Mouse (Mus musculus): ENCODE data around the gene Iqcd.

Iqcd gene

DNA sequence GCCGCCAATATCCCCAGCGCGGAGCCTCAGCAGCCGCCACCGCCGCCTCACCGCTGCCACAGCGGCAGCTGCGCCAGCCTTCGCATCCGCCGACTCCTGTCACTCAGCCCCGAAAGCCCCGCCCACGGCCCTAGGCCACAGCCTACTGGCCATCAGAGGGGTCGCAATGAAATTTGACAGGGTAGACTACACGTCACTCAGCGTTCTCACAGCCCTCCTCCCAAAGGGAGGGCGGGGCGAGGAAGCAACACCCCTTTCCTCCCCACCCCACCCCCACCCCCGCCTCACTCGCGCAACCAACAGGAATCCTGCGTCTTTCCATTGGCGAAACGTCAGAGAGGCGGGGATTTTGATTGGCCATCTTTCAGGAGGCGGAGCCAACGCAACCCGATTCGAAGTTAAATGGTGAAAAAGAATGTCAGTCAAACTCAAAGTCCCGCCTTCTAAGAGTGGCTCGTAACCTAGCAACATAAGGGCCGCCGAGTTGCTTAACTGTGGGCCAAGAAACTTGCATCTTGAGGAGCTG is at the start of gene Iqcd, which contains the start of gene Tpcn1:
Gene Iqcd (plus strand): TSS at position 448 of the 526 bp plus-strand sequence.
Gene Tpcn1 (minus strand): TSS at position 105 of the 526 bp plus-strand sequence.
- DNase-seq, result peak; percentile 98 to 99

DNA sequence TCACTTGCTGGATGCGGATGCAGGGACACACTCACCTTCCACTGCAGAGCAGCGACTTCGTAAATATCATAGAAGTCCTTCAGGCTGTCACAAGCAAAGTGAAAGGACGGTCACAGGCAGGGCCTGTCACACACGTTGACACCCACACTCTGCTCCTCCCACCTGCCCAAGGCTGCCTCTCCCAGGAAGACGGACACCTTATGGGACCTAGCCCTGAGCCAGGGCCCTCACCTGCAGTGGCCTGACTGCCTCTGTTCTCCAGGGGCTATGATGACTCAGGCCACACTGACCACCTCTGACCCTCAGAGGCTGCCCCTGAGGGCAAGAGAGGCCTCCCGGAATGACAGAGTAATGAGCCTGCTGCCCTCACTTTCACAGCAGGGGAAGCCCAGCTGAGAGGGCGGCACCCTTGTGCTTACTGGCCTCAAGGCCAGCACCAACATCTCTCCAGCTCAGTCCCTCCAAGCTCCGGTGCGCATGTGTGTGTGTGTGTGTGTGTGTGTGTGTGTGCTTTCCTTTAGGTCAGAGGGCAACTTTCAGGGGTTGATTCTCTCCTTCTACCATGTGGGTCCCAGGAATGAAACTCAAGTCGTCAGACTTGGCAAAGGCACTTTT is 40.5 kb upstream of the Iqcd start:
- no peak for DNase-seq

DNA sequence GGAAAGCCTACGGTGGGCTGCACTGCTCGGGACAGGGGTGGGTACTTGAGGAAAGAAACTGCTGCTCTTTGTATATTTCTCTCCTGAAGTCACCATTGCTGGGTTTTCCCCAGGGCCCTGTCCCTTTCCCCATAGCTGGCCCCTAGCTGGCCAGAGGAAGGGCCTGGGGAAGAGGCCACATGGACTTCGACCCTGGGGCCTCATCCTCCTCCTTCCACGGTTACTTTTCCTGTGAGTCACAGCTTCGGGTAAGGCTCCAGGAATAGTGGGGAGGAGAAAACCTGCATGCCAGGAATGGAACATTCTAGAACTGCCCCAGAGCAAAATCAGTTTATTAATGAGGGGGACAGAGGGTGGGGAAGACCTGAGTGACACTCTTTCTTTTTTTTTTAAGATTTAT is 38.7 kb upstream of the Iqcd start:
- no peak for DNase-seq

DNA sequence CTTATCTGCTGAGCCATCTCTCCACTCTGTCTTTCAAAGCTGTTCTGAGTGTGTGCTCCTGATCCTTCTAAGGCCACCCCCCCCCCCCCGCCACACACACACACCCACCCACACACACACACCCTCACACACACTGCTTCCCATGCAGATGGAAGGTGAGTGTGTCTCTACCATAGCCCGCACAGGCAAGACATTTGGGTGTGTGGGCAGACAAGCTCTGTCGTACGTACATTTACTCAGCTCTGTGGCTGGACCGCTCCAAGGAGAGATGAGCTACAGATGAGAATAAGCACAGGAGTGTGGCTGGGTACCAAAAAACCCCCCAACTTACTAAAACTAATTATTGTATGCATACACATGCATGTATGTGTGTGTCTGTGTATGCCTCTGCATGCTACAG is 38.1 kb upstream of the Iqcd start:
- DNase-seq, result no peak

DNA sequence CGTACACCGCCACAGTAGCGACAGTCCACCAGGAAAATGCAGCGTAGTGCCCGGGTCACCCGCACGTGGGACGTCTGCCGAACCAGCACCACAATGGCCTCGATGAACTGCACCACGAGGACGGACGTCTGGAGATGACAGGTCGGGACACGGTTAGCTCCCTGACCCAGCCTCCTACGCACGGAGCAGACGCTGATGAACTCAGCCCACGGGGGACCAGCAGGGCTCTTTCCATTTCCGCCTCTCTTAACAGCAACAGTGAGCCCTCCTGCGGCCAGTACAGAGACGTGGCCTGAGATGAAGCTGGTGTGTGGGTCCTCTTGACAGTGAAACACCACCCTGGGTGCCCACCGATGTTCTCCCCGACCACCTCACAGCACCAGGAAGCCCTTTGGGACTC is 32.9 kb upstream of the Iqcd start:
- DNase-seq, result no peak

DNA sequence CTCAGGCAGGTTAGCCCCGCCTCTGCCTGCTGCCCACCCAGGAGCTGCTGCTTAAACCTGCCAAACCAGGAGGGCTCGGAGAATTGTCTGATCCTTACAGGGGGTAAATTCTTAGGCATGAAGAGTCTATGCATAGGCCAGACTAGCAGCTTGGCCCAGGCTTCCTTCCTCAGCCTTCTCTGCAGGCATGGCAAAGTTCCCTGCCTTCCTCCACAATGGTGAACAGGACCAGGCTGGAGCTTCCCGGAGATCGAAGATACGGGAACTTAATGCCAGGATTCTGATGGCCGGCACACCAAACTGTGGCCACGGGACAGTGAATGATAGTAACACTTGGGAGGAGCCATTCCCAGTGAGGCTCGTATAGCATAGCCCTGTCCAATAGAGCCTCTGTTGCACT is 30.8 kb upstream of the Iqcd start:
- DNase-seq, result peak in 1 of 2 experiments; percentile 37

DNA sequence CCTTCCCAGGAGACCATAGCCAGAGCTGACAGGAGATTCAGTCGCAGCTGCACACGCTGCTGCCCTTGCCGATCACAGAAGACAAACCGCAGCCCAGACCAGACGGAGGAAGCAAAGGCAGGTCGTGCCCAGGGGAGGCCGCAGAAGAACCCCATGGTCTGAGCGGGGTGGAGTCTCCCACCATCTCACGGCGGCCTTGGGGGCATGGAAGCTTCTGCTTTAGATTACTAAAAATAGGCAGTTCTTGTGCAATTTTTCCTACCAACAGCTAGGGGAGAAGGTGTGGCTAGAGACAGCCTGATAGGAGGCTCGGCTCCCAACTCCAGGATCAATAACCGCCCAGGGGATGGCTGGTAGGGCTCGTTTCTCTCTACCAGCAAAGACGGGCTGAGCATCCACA is 30.1 kb upstream of the Iqcd start:
- DNase-seq, result no peak

DNA sequence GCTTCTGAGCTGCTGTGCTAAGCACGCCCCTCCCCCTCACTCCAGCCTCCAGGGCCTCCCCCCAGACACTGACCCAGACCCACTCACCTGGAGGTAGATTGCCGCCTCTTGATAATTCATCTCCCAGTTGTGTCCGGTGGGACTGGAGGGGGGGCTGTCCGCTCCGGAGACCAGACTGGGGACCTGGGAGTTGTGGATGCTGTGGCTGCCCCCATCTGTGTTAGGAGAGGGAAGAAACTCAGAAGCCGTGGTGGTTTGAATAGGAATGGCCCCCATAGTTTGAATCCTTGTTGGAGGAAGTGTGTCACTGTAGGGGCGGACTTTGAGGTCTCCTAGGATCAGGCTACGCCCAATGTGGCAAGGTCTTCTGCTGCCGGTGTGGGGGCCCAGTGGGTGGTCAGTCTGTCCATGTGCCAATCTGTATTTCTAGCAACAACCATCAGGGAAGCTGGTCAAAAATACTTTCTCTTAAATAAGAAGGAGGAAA is 28.6 kb upstream of the Iqcd start:
- DNase-seq, result peak in 1 of 2 experiments; percentile 51

DNA sequence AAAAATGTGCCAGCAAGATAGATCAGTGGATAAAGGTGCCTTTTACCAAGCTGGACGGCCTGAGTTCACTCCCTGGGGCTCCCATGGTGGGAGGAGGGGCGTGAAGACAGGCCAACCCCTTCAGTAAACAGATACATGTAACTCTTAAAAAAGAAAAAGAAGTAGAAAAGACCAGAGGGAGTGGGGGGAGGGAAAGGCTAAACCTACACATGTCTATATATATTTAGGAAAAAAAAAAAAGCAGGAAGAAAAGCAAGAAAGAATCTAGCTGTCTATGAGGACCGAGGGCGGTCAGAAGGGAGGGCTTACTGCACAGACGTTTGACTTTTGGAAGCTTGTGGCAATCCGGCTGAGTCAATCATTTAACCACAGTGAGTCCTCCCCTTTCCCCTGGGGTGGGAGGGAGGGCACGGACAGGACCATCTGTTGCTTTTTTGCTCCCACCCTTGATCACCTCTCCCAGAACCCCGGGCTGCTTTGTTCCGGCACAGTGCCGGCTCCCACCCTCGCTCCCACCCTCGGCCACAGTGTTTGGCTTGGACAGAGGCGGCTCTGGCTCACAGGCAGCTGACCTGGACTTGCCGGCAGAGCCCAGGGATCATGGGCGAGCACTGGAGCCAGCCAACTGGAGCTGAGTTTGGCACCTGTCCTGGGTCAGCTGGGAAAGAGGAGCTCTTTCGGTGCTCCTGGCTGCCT is 28.1 kb upstream of the Iqcd start:
- peak; percentile 77 to 80 for DNase-seq

DNA sequence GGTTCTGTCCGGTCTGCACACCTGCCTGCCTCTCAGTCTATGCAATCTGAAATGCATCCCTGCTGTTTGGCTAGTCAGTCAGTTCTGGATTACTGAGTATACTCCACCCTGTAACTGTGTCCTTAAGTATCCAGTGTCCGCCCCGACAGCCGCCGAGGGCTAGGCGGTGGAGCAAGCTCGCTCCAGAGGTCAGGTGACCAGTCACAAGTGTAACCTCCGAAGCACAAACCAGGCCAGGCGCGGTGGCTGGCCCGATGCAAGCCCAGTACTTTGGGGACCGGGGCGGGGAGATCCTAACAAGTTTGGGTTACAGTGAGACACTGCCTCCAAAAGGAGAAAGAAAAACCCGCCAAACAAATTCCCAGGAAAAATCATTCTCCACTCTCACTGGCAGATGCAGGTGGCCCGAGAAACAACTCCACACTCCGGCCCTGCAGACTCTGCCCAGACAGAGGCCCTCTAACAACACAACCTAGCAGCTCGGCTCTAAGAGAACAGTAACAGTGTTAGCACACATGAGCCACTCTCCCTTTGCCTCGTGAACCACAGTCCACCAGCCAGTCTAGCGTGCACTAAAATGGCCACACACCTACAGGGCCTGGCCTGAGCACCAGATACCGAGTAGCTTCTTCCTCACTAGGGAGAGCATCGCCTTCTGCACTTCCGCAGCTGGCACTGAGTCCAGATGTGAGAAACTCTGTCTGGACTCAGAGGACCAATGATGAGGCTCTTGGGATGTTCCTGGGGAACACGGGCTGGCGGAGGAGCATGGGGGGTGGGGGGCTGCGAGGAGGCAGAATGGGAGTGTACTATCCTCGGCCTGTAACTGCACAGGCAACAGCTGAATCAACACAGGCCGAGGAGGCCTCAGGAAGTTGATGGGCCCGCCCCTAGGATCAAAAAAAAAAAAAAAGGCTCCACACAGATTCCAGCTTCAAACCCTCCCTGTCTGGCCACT is 25.6 kb upstream of the Iqcd start:
- peak in 1 of 2 experiments; percentile 24 for DNase-seq

DNA sequence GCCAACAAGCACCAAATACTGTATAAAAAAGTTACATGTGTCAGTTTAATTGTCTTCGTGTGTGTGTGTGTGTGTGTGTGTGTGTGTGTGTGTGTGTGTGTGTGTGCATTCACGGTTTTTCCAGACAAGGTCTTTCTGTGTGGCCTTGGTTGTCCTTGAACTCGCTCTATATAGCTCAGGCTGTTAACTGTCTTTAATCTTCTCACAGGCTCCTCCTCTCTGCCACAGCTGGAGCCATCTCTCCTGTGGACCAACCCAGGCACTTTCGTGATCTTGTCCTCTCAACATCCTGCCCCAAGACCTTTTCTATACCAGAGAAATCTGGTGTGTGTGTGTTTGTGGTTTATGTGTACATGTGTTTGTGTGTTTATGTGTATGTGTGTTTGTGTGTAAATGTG is 24.9 kb upstream of the Iqcd start:
- DNase-seq, result no peak

DNA sequence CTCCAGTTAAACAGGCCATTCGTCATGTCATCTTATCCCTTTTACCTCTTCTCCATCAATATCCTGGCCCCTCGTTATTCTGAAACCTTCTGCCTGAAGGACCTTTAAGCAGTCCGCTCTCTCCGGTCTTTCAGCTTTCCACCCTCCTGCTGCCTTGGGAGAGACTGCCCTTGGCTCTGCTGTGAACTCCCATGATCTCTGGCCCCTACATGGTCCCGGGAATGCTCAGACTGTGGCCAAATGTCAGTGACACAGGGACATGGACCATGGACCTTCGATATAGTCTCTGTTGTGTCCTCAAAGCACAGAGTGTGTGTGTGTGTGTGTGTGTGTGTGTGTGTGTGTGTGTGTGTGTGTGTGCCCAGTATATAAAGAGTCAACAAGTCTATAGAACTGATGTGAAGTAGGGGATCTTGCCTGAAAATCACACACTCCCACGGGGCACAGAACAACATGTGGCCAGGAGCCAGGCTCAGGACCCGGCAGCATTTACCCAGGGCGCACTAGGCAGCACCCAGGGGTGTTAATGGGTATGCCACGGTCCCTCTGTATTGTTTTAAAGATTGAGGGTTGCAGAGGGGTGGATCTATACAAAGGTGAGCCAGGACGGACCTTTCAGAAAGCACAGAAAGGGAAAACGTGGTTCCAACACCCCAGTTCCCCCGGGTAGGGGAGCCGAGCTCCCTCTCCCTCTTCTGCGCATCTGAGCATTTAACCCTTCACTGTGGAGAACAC is 23.5 kb upstream of the Iqcd start:
- peak in 1 of 2 experiments; percentile 23 for DNase-seq

DNA sequence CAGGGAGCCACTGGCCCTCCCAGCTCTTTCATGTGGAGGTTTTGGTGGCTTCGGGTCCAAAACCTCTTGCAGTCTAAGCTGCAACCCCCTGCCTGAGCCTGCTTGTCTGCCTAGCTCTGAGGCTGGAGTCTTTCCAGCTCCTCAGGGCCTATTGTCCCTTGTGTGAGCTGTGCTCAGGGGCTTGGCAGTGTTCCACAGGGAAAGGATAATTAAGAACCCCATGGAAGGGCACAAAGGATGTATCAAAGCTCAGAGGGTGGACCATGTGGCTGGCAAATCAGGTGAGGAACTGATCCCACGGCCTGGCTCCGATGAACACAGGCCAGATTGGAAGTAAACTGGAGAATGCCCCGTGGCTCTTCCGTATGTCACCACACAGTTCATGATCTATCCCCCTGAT is 22.7 kb upstream of the Iqcd start:
- DNase-seq, result peak; percentile 83 to 90

DNA sequence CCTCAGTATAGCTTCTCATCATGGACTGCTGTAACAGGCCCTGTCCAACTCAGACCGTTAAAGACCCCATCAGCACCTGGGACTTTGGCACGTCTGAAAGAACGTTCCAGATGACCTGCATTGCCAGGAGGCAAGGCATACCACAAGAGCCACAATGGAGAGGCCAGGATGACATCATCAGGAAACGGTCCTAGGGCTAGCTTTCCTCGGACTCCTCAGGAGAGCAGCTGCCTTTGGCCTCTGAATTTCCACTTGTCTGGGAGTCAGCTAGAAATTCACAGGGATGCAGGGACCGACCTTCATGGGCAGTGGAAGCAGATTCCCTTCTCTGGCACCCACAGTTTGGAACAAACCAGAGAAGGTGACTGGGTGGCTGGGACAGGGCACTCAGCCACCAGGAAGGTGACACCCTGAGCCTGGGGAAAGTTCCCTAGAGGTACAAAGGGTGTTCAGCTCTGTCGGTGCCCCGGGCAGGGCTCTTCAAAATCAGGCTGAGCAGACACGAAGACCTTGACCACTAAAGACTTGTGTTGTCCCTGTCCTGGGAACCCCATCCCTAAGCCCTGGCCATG is 22.0 kb upstream of the Iqcd start:
- DNase-seq, result peak in 1 of 2 experiments; percentile 51

DNA sequence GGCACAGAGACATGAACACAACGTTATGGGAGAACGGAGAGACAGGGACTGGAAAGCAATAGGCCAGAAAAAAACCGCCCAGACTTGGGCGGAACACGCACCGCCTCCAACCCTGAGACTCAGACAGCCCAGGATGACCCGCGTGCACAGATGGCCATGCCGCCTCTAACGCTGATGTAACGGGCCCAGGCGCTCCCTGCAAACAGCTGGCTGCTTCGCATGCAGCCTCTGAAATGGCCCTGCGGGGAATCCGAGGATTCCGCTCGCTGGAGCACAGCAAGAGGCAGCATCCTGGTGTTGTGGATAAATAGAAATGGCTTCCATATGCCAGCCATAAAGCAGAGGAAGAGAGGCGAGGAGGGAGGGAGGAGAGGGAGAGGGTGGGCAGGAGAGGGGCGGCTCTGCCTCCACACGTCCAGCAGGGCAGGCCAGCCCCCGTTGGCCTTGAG is 21.5 kb upstream of the Iqcd start:
- DNase-seq, result peak in 1 of 2 experiments; percentile 59

DNA sequence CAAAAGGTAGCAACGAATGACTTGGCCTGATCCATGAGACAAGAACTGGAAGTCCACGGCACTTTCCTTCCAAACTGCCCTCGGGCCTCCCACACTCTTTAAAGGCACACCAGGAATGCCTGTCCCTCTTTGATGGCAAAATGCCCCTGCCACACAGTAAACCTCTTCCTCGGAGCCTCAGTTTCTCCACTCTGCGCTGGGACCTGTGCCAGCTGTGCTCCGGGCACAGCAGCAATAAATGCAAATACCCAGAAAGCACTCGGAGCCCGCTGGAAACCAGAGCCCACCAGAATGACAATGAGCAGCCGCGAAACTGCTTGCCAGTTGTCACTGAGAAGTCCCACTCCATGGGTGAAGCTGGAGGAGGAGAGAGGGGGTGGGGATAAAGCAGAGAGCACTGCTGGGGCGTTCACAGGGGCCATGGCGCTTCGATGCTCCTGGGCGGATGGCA is 21.0 kb upstream of the Iqcd start:
- peak in 1 of 2 experiments; percentile 37 for DNase-seq

DNA sequence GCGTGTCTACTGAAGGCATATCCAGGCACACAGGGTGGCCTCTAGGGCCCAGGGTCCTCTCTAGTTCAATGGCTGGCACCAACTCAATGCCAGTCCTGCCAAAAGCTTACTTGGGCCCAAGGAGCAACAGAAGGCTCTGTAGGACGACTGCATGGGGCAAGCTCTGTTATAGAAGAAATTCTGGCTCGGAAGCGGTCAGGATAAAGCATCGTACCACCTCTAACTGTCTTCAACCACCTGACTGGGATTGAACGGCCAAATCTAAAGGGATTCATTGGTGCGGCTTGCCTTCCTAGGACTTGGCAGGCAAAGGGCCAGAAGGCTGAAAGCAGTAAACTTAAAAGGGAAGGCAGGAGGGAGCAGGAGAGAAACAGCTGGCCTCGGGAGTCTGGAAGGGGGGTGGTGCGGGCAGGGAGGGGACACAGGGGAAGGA is 20.5 kb upstream of the Iqcd start:
- peak; percentile 54 to 61 for DNase-seq

DNA sequence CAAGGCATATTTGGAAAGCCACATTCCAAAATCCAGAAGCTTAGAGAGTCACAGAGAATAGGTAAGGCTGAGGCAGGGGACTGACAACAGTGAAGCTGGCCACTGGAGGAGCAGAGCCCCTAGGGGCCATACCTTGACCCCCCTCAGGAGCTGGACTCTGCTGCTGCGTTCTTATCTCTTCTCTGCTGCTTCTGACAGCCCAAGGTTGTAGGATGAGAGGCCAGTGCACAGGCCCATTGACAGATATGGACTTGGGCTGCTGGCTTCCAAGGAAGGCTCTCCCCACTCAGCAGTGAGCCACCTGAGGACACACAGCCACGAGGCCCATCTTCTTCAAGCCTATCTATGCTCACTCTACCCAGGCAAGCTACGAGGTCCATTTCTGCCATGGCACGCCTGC is 19.9 kb upstream of the Iqcd start:
- no peak for DNase-seq

DNA sequence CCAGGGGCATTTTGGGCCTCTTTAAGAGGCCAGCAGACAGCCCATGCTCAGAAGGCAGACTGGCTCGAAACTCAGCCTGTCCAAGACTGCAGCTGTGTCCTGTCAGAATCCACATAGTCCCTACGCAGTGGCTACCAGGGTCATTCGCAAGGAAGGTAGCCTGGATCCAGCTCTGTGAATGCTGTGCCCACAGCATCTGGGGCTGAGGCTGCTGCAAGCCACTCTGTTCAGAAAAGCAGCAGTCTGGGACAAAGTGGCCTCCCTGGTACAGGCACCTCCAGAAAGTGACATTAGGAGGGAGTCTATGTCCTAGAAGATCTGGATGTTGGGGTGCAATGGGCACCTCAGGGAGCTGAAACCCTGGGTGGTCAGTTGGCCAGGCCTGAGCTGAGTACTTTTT is 19.0 kb upstream of the Iqcd start:
- DNase-seq, result no peak

DNA sequence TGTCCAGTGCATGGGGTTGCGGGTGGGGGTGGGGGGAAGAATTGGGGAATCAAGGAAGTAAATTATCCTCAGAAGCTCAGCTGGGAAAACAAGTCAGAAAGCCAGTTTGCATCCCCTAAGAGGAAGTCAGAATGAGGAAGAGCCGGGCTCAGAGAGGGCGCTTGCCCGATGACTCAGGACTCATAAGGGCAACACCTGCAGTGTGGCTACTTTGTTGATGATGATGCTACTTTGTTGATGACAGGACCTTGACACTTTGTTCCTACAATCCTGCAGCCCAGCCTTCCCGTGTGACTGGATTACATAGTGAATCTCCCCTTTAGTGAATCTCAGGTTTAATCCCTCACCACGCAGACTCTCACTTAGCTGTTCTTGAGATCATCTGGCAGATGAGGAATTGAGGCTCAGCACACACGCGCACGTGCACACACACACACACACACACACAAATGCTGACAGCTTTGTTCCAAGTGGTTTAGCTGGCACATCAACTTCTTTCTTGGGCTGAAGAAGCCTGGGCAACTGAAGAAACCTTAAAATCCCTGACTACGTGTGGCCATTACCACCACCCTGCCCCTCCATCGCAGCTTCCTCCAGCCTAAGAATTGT is 18.4 kb upstream of the Iqcd start:
- no peak for DNase-seq

Data from cerebellum, postnatal 36 days (tissue).